Mouse (Mus musculus): ENCODE results near the gene Tmem163.

DNA sequence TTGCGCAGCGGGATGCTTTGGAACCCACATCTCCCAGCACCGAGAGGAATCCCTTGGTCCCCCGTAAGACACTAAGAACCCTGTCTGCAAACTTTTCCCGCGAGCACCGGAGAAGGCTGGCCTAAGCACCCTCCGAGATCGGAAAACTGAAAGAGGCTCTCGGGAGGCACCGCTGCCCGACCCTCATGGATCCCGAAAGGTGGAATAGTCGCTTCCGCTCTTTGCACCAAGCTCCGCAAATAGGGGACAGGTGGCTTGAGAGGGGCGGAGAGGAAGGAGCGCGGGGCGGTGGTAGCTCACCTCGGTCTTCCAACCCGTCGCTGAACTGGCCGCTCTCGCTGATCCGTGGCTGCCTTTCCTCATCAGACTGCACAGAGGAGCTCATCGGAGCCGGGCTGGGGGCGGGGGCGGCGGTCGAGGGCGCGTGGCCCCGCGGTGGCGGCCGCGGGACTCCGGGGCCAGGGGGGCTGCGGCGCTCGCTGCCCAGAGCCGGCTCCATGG is 2.2 kb downstream of the Tmem163 start:
- no peak for TF ChIP-seq POLR2A (IDR thresholded peaks at IDR 0.05; ENCODE audit: insufficient read depth, low read depth, low read length)
- TF ChIP-seq CTCF (IDR thresholded peaks at IDR 0.05), result no peak

Data from heart, adult 2 months (tissue).